1 mouse cellular context compared by ENCODE assay signal in the genomic region with DNA sequence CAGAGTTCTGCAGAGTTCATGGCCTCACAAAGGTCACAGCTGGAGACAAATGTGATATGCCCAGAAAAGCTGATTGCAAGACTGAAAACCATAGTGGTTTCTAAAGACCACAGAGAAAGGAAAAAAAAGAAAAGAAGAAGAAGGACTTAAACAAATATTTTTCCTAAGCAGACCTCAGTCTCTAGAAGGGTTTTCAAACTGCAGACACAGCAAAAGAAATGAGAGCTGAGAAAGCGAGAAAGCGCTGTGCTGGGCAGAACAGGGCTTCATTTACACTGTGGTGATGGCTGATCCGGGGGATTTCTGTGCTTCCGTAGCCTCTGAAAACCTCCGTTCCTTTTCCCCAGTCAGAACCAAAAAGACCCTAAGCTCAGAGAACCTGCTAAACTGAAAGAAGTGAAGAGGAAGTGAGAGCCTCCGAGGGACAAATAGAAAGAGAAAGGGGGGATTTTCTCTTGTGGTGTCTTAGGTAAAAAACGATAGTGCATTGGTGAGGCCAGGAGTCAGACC.
TF ChIP-seq lines count a peak whose summit lies in the region.

No protein-coding gene starts in this region.

TF ChIP-seq in CH12.LX, 34 proteins besides CTCF, POLR2A, EP300 and RAD21 (continued from another document):
- TF ChIP-seq MAX (IDR thresholded peaks at IDR 0.05; ENCODE audit: low read length) (0 out of 2 replicates have a peak, but pooled peaks have one; percentile 35), MAZ (IDR thresholded peaks at IDR 0.05; ENCODE audit: low read depth, low read length) (0 out of 2 replicates have a peak, but pooled peaks have one; percentile 37), ZC3H11A (IDR thresholded peaks at IDR 0.05; ENCODE audit: low read depth, low read length) (no peak), PAX5 (IDR thresholded peaks at IDR 0.05; ENCODE audit: low read length) (no peak)
